Mouse (Mus musculus) midbrain, embryonic 11.5 days (tissue): Measurements from ENCODE around the gene Vwf. TPM values are rescaled to one million over a fixed set of nuclear protein-coding genes. Genes with fewer than 3 reads are reported as not detected.

Experiments
- ATAC-seq: fragments of 200-750 bp; cut with Nextera tagmentation; 2 replicates; pipeline ENCODE4 v1.8.0; 2017; ENCODE audit warnings: moderate TSS enrichment, moderate library complexity; ENCODE audit not compliant: low FRiP score
- DNase-seq: peaks from one replicate; pipeline ENCODE4 v3.0.0; 2015; ENCODE audit warnings: low spot score; ENCODE audit errors: missing footprints
- H3K27ac ChIP-seq: fragments of 300-500 bp; sonication (generic); 2 replicates; pipeline ENCODE4 v1.5.1; 2014; ENCODE audit warnings: low read depth, low read length
- H3K27me3 ChIP-seq: fragments of 300-500 bp; sonication (generic); 2 replicates; pipeline ENCODE4 v1.6.1; 2014; ENCODE audit warnings: mild to moderate bottlenecking, low read length, moderate library complexity, mixed read lengths; ENCODE audit not compliant: control insufficient read depth, insufficient read depth
- H3K36me3 ChIP-seq: fragments of 300-500 bp; sonication (generic); 2 replicates; pipeline ENCODE4 v1.6.1; 2014; ENCODE audit warnings: mild to moderate bottlenecking, low read length, moderate library complexity, mixed read lengths; ENCODE audit not compliant: control insufficient read depth, insufficient read depth
- H3K4me1 ChIP-seq: fragments of 300-500 bp; sonication (generic); 2 replicates; pipeline ENCODE4 v1.6.1; 2014; ENCODE audit warnings: low read length; ENCODE audit not compliant: control insufficient read depth, insufficient read depth
- H3K4me2 ChIP-seq: fragments of 300-500 bp; sonication (generic); 2 replicates; pipeline ENCODE4 v1.6.1; 2014; ENCODE audit warnings: mild to moderate bottlenecking, moderate library complexity
- H3K4me3 ChIP-seq: fragments of 300-500 bp; sonication (generic); 2 replicates; pipeline ENCODE4 v1.5.1; 2014; ENCODE audit warnings: low read depth, low read length
- H3K9ac ChIP-seq: fragments of 300-500 bp; sonication (generic); 2 replicates; pipeline ENCODE4 v1.6.1; 2014; ENCODE audit warnings: low read length
- H3K9me3 ChIP-seq: fragments of 300-500 bp; sonication (generic); 2 replicates; pipeline ENCODE4 v1.6.1; 2016; ENCODE audit warnings: low read length; ENCODE audit not compliant: control insufficient read depth
- WGBS: fragments of 180-500 bp; shearing (Covaris S2); extraction: QIAGEN DNeasy Blood & Tissue Kit; methylation state at CpG from one replicate; pipeline ENCODE4 v1.1.7; 2014; 5-methylcytosine and 5-hydroxymethylcytosine counted together
- polyA plus RNA-seq: library from polyadenylated mRNA; unstranded; fragments of >200 nt; fragmentation: Nextera tagmentation; extraction: Ambion mirVana; gene quantifications from 2 replicates; pipeline ENCODE4 v1.2.1, GENCODE M21; 2014

Gene Vwf
- polyA plus RNA-seq, 1 experiment from 2014 or later, result 15.8 TPM

DNA sequence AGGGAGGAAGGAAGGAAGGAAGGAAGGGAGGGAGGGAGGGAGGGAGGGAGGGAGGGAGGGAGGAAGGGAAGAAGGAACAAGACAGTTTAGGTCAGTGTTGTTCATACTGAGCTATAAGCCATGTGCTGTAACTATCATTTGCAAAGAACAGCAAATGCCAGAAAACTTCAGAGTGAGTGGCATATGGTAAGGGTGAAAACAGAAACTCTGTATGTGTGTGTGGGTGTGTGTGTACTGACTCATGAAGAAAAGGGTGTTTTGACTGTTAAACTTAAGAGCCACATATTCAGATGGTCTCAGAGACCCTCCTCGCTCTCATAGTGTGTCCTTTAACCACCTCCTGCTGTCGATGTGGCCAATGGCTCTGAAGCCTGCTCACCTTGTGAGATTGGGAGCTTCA, 14.9 kb downstream of the Vwf start:
- no peak for DNase-seq
- 85% methylated on average over 2 of the region's 2 CpGs for WGBS
- Histone ChIP-seq H3K4me1 (no peaks in the 10 kb centered on the region), H3K27me3 (no peaks in the 10 kb centered on the region; the same call in 1 of the 2 replicates), H3K27ac (no peak overlapping the region), H3K4me2 (no peak overlapping the region), H3K9me3 (no peaks in the 10 kb centered on the region), H3K4me3 (no peak overlapping the region), H3K36me3 (no peaks in the 10 kb centered on the region), H3K9ac (no peak overlapping the region)
- no peak for ATAC-seq

DNA sequence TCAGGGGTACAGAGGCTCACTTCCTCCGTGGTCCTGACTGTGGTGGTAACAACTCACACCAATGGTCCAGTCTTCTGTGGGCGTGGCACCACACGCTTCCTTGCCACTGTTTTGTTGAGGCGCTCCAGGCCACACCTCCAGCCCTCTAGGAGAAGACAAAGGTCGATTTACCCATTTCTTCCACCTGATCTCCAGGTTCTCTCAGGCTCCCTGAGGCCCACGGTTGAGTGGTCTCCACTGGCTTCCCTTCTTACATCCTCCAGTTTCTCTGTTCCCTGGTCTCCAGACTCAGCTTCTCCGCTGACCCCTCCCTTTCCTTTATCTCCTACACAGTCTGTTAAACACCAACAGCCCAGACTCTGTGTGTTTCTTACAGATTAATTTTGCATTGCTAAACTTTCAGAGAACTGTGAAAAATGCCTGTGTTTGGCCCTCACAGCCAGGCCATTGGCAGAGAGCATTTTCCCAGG, 18.3 kb downstream of the Vwf start:
- Histone ChIP-seq H3K4me3 (no peak overlapping the region), H3K36me3 (no peaks in the 10 kb centered on the region), H3K9me3 (no peaks in the 10 kb centered on the region), H3K27ac (no peak overlapping the region), H3K4me2 (no peak overlapping the region), H3K4me1 (no peaks in the 10 kb centered on the region), H3K27me3 (no peaks in the 10 kb centered on the region; the same call in 1 of the 2 replicates), H3K9ac (no peak overlapping the region)
- no peak for ATAC-seq
- WGBS, result 65% methylated on average over 7 of the region's 7 CpGs
- no peak for DNase-seq

DNA sequence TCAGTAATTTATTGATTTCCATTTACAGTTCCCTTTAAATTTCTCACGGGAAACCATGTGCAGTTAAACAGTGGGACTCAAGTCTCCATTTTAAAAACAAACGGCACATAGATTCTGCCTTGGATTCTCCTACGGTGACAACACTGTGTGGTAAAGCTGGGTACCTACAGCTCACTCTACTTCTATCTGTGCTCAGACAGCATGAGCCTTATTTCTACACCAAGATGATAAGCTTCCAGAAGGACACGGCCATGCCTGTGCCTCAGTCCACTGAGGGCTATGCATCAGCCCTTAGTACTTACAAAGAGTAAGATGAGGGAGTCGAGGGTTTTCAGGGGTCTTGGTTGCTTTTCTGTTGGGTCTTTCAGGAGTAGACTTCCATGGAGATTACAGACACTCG, 18.8 kb downstream of the Vwf start:
- H3K4me2 ChIP-seq, result no peak overlapping the region
- ATAC-seq (no peak), DNase-seq (no peak)
- H3K36me3 ChIP-seq, result no peaks in the 10 kb centered on the region
- H3K27me3 ChIP-seq, result no peaks in the 10 kb centered on the region; the same call in 1 of the 2 replicates
- no peak overlapping the region for H3K27ac ChIP-seq
- no peak overlapping the region for H3K9ac ChIP-seq
- WGBS, result 82% methylated on average over 6 of the region's 6 CpGs
- no peaks in the 10 kb centered on the region for H3K9me3 ChIP-seq
- no peaks in the 10 kb centered on the region for H3K4me1 ChIP-seq
- no peak overlapping the region for H3K4me3 ChIP-seq

DNA sequence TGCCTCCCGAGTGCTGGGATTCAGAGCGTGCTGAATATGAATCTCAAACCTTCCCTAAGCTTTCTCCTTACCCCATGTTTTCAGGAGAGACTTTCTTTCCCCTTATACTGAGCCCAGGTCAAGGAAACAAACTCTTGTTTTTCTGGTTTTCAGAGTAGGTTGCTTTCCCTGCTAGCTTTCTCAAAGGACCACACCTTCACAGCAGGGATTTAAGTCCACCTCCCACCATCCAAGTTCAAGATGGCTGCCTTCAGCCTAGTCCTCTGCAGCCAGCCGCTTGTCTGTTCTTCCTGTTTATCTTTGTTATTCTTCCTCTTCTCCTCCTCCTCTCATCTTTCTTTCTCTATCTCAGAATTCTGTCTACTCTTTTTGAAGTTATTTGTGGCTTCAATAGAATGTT, 20.1 kb downstream of the Vwf start:
- Histone ChIP-seq H3K9me3 (no peaks in the 10 kb centered on the region), H3K9ac (no peak overlapping the region), H3K4me1 (no peaks in the 10 kb centered on the region), H3K4me3 (no peak overlapping the region), H3K4me2 (no peak overlapping the region), H3K27me3 (no peaks in the 10 kb centered on the region; the same call in 1 of the 2 replicates), H3K36me3 (no peaks in the 10 kb centered on the region), H3K27ac (no peak overlapping the region)
- no peak for ATAC-seq
- no peak for DNase-seq
- WGBS, result 88% methylated on average over 3 of the region's 3 CpGs

DNA sequence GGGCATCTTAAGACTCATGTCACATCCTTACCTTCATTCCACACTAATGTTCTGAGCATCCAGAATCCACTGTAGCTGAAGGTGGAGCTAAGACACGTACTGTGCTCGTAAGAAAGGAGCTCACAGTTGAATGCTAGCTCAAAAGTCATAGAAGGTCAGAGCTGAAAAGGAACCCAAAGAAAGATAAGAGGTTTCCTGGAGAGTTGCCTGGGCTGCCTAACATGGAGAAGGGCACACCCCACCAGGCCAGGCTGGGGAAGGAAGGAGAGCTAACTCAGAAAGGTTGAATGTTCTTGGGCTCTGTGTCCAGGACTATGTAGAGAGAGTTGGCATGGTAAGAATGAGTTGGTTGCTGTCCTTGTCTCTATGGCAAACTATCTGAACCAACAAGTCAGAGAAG, 21.8 kb downstream of the Vwf start:
- Histone ChIP-seq H3K27ac (no peak overlapping the region), H3K4me2 (no peak overlapping the region), H3K36me3 (no peaks in the 10 kb centered on the region), H3K4me1 (peaks cover 9% of the 10 kb centered on the region; the same call in 1 of the 2 replicates), H3K27me3 (no peaks in the 10 kb centered on the region), H3K9me3 (no peaks in the 10 kb centered on the region), H3K9ac (no peak overlapping the region), H3K4me3 (no peak overlapping the region)
- WGBS, result 93% methylated on average over 2 of the region's 2 CpGs
- no peak for ATAC-seq
- DNase-seq, result no peak

DNA sequence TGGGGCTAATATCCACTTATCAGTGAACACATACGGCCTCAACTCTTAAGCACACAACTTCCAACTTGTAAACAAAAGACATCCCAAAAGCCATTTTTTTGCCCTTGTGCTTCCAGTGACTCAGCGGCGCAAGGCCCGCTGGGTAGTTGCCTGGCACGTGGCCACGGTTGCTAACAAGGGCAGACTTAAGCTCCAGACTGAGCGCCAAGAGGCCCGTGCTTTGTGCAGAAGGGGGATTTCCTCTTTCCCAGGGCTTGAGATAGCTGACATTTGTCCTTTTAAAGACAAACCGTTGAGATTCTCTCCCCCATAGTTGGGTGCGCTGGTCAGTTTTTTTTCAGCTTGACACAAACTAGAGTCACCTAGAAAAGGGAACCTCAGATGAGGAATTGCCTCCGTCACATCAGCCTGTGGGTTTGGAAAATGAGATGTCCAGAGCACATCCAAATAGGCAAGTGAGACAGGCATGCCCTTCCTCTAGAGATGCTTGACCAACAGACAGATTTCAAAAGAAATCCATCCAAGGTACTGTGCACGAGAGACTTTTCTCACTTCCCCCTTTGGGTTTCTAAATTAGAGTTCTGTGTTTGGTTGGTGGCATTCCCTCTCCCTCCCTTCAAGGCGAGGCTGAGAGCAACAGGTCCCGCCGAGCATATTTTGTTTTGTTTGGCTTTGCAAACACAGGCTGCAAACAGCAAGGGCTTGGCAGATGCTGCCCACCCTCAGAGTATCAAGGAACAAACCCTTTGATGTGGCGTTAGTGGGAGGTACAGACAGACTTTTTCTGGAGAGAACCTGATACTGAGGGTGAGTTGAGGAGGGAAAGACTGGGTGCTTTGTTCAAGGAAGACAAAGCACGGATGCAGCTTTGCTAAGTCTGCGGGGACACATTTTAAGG, 26.0 kb downstream of the Vwf start:
- Histone ChIP-seq H3K4me2 (peak overlapping the region; percentile 57), H3K27me3 (no peaks in the 10 kb centered on the region), H3K36me3 (no peaks in the 10 kb centered on the region), H3K9me3 (no peaks in the 10 kb centered on the region), H3K4me3 (peak overlapping the region; percentile 17), H3K27ac (no peak overlapping the region), H3K9ac (peak overlapping the region; percentile 42), H3K4me1 (peaks cover 10% of the 10 kb centered on the region; the same call in 1 of the 2 replicates)
- peak; percentile 93 for DNase-seq
- WGBS, result 42% methylated on average over 18 of the region's 18 CpGs
- peak; percentile 40; the same call in 1 of the 2 replicates for ATAC-seq

DNA sequence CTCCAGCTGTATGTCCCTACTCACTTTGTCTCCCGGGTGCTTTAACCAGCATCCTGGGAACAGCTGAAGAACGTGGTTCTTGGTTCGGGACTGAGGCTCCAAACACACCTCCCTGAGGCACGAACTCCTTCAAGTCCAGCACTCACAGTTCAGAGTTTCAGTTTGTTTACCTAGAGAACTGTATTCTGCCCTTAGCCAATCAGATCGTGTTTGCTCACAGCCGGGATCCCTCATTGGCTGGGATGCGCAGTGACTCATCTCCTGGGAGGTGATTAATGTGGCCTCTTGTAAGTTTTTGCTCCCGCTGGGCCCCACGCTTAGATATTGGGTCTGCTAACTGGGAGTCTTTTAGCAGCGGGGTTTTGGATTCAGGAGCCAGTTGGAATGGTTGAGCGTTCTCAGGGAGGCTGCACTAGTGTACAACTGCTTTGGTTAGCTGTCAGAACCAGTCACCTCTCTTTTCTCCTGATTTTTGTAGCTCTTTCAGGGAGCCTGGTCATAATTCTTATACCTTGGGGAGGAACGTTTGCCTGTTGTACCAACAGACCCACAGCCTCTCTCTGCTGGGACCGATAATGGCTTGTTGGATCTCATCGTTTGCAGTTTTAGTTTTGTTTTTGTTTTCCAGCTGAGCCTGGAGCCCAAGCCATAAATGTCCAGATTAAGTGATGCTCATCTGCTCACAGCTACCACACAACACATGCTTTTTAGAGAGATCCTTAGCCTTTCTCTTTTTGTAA, 26.8 kb downstream of the Vwf start:
- DNase-seq, result no peak
- Histone ChIP-seq H3K4me2 (peak overlapping the region; percentile 57), H3K27me3 (no peaks in the 10 kb centered on the region), H3K4me3 (peak overlapping the region; percentile 17), H3K36me3 (no peaks in the 10 kb centered on the region), H3K9me3 (no peaks in the 10 kb centered on the region), H3K4me1 (peaks cover 14% of the 10 kb centered on the region; the same call in 1 of the 2 replicates), H3K27ac (no peak overlapping the region), H3K9ac (peak overlapping the region; percentile 42)
- 8% methylated on average over 14 of the region's 14 CpGs for WGBS
- peak; percentile 91 for ATAC-seq

DNA sequence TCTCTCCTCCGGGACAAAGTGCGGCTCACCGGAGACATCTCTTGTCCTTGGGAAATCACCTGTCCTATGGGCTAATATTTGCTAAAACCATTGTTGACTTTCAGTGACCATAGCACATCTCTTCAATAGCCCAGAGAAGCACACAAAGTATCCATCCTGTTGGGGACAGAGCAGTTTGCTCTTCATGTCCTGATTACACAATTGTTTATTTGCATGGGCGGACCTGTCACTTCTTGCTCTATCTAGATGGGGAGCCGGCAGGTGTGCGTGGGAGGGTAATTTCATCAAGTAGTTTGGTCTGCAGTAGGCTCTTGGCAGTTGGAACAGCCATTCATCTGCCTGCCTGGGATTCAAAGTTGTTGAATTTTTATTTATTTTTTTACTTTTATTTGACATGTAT, 28.5 kb downstream of the Vwf start:
- Histone ChIP-seq H3K27ac (no peak overlapping the region), H3K9me3 (no peaks in the 10 kb centered on the region), H3K4me3 (no peak overlapping the region), H3K36me3 (no peaks in the 10 kb centered on the region), H3K27me3 (no peaks in the 10 kb centered on the region), H3K9ac (no peak overlapping the region), H3K4me2 (no peak overlapping the region), H3K4me1 (peaks cover 18% of the 10 kb centered on the region; the same call in 1 of the 2 replicates)
- no peak for DNase-seq
- 93% methylated on average over 6 of the region's 6 CpGs for WGBS
- ATAC-seq, result no peak

DNA sequence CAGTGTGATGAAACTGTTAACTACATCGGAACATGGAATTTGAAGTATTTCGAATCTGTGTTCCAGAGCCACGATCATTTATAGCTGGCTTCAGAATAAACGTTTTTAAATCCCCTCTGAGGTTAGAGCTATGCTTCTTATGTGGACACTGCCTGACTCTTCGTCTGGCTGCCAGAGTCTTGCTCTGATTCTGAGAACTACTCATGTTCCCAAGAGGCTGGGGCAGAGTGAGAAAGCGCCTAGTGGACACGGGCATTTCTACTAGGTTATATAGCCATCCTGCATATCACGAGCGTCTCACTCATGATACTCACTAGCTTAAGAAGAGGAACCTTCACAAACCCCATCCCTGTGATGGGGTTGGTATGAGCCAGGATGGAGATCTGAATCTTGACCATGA, 30.7 kb downstream of the Vwf start:
- Histone ChIP-seq H3K4me1 (peaks cover 18% of the 10 kb centered on the region; the same call in 1 of the 2 replicates), H3K9me3 (no peaks in the 10 kb centered on the region), H3K4me3 (no peak overlapping the region), H3K27ac (peak overlapping the region; percentile 23; the same call in 1 of the 2 replicates), H3K36me3 (no peaks in the 10 kb centered on the region), H3K27me3 (no peaks in the 10 kb centered on the region), H3K9ac (no peak overlapping the region), H3K4me2 (no peak overlapping the region)
- 90% methylated on average over 9 of the region's 9 CpGs for WGBS
- DNase-seq (peak; percentile 75), ATAC-seq (no peak)
